Mouse (Mus musculus) 3134 (cell line): ENCODE data around the gene Phkg1.
A peak's percentile ranks its signal among the peaks of the same experiment; 100 is the strongest.
"Not testable (repeated sequence)": the region's sequence is repeated elsewhere in the genome, so short reads cannot be mapped to it uniquely, and the experiment has no call there.

Experiments used
- DNase-seq: peaks from one replicate; pipeline ENCODE4 v3.0.0-alpha.2; 2011; ENCODE audit warnings: low spot score; ENCODE audit not compliant: insufficient read length; ENCODE audit errors: extremely low read depth

Phkg1 gene

DNA sequence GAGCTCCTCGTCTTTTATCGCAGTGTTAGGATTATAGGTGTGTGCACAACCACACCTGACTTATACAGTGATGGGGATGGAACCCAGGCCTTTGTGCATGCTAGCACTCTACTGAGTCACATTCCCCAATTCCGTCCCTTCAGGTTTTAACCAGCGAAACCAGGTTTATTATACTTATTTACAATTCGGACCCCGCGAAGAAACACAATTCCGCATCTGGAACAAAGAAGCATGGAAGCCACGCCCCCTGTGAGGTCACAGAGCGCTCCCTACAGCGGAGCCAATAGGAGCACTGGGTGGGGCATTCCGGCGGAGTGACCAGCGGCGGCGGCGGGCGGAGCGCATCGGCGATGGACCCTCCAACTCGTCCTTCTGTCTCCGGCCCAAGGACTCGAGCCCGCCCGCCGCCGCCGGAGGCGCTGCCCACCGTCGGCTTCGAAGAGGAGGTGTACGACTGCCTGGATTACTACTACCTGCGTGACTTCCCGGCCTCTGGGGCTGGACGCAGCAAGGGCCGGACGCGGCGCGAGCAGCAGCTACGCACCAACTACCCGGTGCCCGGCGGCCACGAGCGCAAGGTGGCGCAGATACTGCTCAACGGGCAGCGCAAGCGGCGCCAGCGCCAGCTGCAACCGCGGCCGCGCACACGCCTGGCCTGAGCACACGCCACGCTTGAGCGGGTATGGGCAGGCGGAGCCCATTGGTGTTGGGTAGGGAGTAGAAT, 10.1 kb upstream of the Phkg1 start, which contains the start of gene Nupr1l:
Gene Nupr1l (plus strand): TSS at position 299 of the 724 bp plus-strand sequence.
- peak; percentile 93 for DNase-seq

GRCm38 (mm10) chr5:129907775-129908174, 9.4 kb upstream of the Phkg1 start:
- DNase-seq, result no peak

DNA sequence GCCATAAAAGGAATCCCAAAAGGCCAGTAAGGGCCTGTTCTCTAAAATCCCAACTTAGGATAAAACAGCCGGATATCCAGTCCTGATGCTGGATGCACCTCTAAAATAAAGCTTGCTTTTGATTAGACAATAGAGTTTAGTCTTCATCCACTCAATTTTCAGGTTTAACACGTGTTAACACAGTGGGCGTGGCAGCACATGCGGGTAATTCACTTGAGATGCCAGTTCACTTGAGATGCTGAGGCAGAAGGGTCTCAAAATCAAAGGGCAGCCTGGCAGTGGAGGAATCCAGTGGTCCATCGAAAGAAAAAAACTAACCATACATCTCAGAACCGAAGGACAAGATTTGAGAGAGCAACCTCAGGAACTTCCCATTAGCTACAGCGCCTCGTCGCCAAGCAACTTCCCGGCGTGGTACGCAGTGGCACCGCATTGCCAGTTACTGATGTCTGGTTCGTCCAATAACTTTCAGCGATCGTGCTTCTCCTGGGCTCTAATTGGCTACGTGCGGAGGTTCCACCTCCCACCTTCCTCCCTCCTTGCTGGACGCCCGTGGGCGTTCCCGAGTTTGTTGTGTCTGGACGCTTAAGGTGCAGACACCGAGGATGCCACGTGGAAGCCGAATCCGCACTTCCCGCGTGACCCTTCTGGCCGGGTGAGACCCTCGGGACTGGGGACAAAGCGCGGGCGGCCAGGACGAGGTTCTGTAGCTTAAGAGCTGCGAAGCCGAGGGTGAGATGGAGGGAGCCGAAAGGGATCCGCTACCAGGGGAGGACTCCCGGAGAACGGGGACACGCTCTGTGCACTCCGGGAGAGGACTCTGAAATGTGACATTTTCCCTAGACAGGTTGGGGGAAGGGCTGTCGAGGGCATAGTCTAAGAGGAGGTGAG, 2.9 kb downstream of the Phkg1 start, which contains the start of gene Zbed5:
Gene Zbed5 (plus strand): TSS at position 526 of the 891 bp plus-strand sequence.
- peak; percentile 86 for DNase-seq

GRCm38 (mm10) chr5:129890390-129890789, 8.0 kb downstream of the Phkg1 start:
- DNase-seq, result not testable (repeated sequence)

DNA sequence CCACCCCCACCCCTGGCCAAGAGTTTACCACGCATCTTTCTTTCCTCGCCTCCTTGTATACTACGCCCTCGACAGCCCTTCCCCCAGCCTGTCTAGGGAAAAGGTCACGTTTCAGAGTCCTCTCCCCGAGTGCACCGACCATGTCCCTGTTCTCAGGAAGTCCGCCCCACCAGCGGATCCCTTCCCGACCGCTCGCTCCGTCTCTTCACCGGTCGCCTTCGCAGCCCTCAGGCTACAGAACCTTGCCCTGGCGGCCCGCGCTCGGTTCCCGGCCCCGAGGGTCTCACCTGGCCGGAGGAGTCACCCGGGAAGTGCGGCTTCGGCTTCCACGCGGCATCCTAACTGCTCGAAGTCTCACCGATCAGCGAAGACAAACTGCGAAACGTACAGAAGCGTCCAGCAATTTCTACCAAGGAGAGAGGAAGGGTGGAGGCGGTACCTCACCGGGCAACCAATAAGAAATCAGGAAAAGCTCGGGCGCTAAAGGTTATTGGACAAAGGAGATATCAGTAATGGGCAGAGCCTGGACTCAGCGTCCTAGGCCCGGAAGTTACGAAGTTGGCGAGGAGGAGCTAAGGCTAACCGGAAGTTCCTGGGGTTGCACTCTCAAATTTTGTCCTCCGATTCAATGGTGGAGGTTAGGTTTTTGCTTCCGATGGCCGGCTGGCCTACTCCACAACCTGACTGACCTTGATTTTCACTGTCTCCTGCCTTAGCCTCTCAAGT, 11.3 kb downstream of the Phkg1 start, which contains the start of gene Chchd2:
Gene Chchd2 (minus strand): TSS at position 560 of the 726 bp plus-strand sequence.
- DNase-seq, result peak; percentile 90

- no peak for DNase-seq
These were observed 12.1 kb downstream of the Phkg1 start for GRCm38 (mm10) chr5:129886271-129886670.

DNA sequence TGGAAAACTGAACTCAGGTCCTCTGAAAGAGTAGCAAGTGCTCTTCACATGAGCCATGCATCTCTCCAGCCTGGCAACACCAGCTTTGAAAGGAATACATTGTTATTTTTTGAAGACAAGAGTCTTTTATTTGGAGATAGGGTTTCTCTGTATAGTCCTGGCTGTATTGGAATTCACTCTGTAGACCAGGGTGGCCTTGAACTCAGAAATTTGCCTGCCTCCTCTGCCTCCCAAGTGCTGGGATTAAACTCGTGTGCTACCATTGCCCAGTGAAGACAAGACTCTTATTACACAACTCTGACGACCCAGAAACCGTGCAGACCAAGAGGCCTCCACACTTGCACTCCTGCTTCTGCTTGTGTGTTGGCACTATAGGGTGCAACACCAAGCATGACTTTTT, 18.5 kb downstream of the Phkg1 start:
- no peak for DNase-seq

- peak; percentile 43 for DNase-seq
These were observed 19.4 kb downstream of the Phkg1 start for GRCm38 (mm10) chr5:129878946-129879345.

DNA sequence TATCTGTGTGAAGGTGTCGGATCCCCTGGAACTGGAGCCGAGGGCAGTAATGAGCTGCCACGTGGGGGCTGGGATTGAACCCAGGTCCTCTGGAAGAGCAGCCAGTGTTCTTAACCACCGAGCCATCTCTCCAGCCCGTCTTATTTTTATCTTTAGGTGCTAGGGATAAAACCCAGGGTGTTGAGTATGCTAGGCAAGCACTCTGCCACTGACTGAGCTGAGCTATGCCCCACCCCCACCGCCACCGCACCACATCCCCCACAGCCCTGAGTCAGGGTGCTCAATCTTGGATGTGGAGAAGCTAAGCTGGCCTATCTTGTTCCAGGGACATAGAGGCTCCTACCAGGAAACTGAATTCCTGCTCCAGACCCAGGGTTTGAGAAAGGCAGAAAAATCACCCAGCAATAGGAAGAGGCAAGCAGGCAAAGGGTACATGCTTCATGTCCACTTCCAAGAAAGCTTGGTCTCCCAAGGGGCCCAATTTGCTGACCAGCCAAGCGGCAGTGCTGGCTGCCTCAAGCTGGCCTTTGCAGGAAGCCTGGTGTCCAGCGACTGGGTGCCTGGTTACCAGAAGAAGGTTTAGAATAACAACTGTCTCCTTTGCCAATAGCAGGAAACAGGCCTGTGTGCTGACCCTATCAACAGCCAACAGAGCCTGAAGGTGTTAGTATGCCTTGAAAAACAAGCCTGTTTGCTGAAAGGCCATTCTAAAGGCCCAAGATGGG, 20.5 kb downstream of the Phkg1 start:
- no peak for DNase-seq

DNA sequence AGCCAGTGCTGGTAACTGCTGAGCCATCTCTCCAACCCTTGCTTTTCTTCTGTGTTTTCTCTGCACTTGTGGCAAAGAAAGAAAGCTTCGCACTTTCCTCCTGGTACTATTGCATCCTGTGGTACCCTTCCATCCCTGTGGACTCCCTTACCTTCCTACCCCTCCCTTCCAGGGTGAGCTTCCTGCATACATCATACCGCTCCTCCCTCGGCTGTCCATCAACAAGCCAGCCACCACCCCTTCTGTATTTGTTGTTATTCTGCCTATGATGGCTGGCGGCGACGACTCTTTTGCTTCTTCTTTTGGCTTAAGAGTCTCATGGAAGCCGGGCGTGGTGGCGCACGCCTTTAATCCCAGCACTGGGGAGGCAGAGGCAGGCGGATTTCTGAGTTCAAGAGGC, 23.3 kb downstream of the Phkg1 start:
- DNase-seq, result no peak

DNA sequence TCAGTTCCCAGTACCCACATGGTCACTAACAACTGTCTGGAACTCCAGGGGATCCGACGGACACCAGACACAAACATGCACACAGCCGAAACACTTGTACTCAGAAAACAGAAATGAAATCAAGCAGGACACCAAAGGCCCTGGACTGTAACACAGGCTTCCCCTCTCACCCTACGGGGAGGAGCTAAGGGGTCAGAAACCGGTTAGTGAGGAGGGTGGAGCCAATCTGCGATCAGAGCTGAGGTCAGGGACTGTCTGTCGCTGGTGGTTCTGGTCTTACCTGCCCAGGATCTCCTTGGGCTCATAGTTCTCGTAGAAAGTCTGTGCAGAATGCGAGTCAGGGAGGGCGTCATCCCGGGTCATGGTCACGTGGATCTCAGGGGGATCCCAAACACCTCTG, 24.4 kb downstream of the Phkg1 start:
- no peak for DNase-seq

DNA sequence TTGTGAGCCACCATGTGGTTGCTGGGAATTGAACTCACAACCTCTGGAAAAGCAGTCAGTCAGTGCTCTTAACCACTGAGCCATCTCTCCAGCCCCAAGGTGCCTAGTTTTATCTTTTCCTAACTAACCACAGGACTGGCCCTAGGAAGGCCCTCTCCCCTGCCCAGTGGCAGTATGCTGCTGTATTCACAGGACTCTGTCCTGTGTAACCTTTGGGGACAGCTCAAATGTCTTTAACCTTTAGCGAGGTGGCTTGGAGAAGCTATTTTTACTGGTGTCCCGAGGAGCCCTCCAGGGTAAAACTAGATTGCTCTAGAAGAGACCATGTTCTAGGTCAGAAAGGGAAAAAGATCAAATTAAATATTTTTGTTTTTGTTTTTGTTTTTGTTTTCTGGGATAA, 27.1 kb downstream of the Phkg1 start:
- DNase-seq, result no peak

DNA sequence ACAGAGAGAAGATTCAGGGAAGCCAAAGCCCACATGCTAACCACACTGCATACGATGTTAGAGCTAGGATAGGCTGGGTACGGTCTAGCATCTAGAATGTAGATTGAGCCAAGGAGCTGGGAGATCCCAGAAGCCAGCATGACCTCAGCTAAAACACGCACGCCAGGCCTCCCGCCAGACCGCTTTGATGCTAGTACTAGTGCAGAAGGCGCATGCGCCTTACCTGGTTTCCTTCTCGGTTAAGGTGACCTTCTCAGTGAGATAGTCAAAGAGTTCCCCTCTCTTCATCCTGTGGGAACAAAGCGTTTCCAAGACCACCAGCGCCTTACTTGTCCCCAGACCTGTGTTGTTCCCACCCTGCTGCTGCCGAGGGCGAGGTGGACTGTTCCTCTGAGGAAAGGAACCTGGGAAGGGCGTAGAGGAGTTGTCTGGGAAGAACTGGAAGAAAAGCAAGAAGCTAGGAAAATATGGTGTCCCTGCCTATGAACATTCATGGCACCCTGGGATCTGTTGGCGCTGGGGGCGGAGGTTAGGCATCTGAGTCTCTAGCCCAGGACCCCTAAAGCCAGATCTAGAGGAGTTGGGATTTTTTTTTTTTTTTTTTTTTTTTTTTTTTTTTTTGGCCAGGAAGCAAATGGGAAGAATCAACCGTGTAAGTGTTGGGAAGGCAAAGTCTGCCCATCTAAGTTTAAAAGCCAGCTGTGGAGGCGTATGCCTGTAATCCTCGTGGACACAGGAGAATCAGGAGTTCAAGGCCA, 28.9 kb downstream of the Phkg1 start:
- DNase-seq, result no peak

DNA sequence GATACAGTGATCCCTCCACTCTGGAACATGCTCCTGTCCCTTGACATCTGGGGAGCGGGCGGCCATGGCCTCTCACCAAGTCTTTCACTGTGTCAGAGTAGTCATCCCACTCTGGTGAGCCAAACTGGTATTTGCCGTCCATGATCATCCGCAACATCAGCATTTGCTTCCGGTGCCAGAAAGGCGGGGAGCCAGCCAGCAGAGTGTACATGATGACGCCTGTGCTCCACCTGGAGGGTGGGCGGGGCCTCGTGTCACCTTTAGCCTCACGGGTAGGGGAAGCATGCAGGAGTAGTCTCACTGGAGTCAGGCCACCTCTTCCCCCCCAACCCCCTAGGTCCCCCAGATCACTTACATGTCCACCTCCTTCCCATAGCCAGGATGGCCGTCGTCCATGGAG, 32.5 kb downstream of the Phkg1 start:
- DNase-seq, result no peak

GRCm38 (mm10) chr5:129864467-129864866, 33.9 kb downstream of the Phkg1 start:
- DNase-seq, result no peak

GRCm38 (mm10) chr5:129862325-129862724, 36.0 kb downstream of the Phkg1 start:
- DNase-seq, result no peak

- DNase-seq, result no peak
These were observed 41.9 kb downstream of the Phkg1 start for GRCm38 (mm10) chr5:129856414-129856813.

GRCm38 (mm10) chr5:129855163-129855562, 43.2 kb downstream of the Phkg1 start:
- DNase-seq, result no peak

DNA sequence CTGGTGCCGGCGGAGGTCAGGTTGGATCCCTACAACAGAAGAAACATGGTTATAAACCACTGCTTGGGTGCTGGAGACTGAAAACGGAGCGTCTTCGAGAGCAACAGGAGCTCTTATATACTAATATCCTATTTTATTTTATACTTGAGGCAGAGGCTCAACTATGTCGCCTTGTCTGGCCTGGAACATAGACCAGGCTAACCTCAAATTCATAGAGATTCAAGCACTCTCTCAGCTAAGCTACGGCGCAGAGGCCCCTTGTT, 50.9 kb downstream of the Phkg1 start:
- no peak for DNase-seq
